Mouse (Mus musculus) cerebellum, postnatal 4 days (tissue): ENCODE results near the gene Cdc6.

ENCODE experiments used
- DNase-seq, 2 experiments: peaks; one replicate each; pipeline ENCODE4 v3.0.0; 2022; ENCODE audit warnings: low spot score in 2 of 2, mixed read lengths in 1 of 2

The Cdc6 gene

DNA sequence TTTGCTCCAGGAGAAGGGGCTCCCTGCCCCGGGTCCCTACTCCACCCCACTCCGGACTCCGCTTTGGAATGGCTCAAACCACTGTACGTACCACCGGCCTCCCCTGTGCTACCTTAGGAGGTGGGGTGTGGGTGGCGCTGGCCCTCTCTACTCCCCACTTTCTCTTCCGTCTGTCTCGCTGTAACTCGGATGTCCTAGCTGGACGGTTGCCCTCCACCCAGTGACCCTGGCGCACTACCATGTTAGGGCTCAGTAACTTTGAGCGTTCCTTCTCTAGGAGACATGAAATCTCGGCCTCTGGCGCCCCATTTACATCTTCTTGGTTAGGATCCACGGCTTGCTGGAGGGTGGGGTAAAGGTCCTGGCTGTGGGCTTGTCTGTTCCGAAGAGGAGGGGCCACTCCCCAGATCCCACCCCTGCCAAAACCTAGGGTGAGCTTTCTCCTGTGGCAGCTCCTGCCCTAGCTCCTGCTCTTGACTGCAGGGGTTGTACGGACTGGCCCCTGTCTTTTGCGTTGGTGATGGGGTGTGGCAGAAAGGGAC, 53.5 kb downstream of the Cdc6 start:
- no peak for DNase-seq

DNA sequence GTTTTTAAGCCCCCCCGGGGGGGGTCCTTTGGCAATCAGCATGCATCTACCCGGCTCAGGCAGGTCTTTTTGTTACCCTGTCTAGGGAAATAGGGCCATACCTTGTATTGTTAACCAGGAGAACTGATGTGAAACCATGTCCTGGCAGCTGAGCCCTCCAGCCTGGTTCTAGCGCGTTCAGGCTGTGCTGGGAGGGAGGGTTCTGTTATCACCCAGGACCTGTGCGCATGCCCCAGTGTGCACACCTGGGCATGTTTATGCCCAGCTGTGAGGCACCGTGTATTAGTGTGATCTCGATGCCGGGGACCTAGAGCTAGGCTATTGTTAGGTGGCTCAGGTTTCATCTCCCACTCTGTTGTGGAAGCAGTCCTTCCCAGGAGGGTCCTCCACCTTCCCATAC, 54.2 kb downstream of the Cdc6 start:
- DNase-seq, result no peak

DNA sequence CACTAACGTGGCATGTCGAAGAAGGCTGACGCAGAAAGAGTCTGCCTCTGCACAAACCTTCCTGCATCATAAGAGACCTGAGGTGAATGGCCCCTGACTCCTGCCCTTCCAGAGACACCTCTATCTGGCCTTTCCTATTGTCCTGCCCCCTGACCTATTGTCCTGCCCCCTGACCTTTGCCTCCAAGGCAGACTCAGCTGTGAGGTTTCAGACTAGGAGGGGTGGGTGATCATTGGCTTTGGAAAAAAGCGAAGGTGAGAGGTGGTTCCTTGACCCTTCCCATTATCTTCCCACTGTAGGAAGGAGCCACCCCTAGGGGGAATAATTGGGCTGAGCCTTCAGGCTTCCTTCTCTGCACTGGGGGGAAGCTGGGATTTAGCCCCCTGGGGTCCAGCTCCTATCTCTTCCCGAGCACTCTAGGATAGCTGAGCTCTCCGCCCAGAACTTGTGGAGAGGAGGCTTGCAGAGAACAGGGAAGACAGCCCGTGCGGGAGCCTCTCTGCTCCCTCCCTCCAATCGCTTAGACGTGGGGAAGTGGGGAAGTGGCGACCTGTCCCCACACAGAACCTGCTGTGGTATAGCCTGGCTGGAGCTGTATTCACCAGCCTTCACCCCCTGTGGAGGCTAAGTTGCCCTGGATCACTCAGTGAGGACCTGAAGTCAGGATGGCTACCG, 55.0 kb downstream of the Cdc6 start:
- no peak for DNase-seq

DNA sequence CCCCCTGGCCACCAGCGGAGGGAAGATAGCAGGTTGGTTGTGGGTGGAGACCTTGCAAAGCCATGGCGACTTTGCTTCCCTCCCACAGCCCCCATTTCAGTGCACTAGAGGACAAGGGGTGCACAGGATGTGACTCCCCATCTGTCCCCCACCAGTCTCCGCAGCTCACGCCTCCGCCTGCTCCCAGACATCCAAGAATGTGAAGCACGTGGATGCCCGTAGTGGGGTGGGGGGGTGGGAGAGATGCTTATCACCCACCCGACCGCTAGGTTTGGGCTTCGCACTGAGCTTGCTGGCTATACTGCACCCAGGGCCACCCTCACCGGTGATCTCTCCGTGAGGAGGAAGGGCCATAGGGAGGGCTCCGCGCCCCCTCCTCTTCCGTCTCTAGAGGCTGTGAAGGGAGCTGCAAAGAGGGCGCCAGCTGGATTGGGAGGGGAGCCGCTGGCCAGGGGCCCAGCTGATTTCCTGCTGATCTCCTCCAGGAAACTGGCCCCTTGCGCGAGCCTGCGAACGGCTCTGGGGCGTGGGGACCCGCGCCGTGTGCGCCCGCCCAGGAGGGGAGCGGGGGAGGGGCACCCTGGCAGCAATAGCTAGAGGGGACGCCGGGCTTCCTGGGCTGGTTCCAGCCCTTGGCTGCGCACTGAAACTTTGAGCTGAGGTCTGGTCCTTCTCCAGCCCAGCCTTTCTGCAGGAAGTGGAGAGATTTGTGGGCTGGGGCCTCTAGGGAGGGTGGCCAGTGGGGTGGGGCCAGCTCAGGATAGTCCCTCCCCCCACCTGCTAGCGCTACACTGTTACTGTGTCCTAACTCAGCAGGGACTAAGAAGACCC, 55.8 kb downstream of the Cdc6 start:
- DNase-seq, result peak in 1 of 2 experiments; percentile 72

DNA sequence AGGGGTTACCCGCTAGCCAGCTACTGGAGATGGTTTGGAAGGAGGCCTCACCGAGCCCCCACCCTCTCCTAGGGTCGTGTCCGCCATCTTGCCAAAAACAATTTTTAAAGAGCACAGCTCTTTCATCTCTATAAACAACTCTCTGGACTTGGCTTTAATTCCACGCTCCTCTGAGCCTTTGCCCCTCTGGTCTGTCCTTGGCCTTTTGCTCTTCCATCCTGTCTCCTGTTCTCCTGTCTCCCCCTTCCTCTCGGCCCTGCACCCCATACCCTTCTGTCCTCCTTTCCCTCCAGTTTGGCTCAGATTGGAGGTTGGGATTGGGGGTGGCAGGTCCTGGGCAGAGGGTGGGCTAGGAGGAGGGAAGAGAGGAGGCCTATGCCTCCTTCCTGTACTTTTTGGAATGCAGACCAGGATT, 56.6 kb downstream of the Cdc6 start:
- no peak for DNase-seq

DNA sequence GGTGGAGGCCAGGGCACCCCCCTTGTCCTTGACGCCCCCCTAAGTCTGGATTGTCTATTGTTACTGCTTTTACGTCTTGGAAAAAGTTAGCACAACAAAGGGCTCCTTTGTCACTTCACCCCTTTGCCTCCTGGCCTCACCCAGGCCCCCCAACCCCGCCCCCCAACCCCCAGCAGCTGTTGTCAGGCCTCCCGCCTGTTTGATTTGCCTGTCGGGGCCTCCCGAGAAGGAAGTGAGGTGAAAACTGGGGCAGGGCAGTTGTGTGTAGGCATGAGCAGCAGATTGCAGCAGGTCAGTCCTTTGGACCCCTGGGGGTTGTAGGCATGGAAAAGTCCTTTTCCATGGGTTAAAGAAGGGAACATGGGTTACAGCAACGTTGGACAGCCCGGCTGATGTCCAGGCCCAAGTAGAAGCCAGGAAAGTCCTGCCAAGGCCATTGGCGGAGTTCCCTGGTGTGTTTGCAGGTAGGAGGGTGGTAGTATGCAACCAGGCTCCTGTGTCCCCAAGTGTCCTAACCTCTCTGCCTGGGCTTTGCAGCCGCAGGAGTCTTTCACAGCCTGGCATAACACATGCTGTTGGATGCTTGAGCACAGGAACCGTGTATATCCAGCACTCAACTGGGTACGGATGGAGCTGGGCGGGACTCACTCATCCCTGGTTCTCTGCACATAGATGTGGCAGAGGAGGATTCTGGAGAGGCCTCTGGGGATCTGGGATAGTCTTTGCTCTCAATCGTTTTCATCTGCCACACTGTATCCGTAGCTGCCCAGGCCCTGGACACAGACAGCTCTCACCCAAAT, 57.2 kb downstream of the Cdc6 start:
- DNase-seq, result no peak

DNA sequence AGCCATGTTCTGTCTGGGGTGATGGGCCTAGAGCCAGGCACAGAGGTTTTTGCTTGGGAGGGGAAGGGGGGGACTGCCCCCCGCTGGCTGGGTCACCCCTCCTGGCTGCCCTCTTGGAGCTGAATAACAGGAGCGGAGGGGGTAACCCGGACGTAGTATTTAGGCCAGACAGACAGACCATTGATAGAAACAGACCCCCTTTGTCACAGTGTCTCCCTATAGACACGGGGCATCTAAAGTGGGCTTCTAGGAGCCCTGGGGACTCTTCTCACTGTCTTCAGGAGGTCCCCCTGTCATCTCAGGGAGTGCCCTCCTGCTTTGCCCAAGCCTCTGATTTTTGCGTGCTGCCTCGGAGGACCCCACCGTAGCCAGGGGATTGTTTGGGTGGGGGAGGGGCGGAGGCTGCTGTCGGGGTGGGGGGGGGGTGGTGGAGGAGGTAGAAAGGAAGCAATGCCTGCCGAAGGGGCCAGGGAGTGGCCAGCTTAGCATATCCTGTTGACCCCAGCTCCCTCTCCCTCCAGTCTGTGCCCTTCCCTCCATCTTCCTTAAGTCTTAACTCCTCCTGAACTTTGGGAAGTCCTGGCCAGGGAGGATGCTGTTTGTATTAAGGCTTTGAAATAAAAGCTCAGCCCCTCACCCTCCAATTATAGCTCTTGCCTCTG, 57.9 kb downstream of the Cdc6 start:
- no peak for DNase-seq

DNA sequence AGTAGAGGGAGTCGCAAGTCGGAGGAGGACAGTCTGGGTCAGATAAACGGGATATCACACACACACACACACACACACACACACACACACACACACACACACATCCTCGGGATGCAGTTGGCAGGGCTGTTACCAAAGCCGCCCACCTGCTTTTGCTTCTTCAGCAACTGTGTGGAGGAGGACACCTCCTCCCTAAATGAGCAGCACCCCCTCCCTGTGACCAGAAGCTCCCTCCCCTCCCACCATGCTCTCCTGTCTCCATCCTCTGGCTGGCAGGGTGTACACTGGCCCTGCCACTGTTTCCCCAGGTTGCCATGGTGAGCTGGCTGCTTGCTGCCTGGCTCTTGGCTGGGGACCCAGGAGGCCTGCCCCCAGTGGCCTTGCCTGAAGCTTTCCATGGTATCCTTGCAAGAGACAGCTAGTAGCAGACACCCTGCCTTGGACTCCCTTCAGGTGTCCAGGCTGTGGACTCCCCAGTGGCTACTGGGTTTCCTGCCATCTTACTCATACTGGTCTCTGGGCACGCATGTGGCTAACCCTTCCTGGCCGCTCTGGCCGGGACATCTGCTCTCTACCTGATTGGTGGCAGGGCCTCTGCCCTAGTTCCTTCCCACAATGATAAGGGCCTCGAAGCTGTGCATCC, 59.0 kb downstream of the Cdc6 start:
- DNase-seq, result peak; percentile 52 to 76

DNA sequence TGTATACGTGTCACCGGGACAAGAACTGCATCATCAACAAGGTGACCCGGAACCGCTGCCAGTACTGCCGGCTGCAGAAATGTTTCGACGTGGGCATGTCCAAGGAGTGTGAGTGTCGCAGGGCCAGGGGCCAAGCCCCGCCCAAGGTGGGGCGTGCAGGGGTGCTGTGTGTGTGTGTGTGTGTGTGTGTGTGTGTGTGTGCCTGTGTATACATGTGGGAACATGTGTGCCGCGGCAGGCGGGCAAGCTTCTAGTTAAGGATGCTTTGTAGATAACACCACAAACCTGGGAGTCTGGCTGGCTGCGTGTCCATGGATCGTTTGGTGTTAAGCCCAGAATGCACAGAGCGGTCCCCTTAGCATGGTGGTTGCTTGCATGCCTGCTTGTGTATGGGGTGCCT, 60.5 kb downstream of the Cdc6 start:
- no peak for DNase-seq

DNA sequence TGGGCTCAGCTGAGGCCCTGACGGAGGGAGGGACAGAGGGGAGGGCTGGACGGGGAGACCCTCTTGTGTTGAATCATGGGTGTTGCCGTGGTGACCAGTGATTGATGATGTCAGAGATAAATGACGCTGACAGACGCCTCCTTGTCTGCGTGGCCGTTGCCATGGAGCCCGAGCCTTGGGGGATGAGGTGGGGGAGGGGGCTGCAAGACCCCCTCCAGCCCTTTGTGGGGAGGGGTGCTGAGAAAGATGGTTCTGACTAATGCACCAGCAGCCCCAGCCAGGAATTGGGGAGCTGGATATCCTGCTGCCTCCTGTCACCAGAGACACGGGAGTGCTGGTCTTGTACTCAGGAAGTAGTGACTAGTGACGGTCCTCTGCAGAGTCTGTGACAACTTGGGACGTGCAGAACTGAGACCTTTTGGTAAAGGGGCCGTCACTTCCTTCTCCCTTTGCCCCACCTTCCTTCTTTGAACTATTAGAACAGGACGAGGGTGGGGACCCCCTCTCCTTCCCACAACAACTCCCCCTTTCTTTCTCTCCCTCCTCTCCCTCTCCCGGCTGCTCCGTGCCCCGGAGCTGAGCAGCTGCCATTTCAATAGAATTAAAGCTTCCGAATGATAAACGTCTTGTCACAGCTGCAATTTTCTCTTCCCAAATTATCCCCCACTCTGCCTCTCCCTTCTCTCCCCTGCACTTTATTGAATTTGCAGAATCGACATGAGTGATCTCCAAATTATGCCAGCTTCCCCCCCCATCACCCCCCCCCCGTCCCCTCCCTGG, 61.3 kb downstream of the Cdc6 start:
- DNase-seq, result no peak

DNA sequence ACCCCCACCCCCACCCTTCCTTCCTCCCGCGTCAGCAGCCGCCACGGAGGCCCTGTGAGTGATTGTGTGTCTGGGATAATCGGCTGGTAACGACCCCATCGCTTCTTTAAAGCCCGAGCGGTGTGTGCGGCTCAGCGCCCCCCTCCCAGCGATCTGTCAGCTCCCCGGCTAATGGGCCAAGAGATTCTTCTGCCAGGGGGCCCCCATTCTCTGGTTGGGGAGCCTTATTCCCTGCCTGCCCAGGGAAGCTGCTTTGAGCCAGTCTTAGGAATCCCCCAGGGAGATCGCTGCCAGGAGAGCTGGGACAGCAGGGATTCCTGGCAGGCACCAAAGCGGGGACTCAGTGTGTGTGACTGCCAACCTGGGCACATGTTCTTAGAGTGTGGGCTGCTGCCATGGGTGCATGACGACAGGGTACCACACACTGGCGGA, 61.9 kb downstream of the Cdc6 start:
- DNase-seq, result no peak

DNA sequence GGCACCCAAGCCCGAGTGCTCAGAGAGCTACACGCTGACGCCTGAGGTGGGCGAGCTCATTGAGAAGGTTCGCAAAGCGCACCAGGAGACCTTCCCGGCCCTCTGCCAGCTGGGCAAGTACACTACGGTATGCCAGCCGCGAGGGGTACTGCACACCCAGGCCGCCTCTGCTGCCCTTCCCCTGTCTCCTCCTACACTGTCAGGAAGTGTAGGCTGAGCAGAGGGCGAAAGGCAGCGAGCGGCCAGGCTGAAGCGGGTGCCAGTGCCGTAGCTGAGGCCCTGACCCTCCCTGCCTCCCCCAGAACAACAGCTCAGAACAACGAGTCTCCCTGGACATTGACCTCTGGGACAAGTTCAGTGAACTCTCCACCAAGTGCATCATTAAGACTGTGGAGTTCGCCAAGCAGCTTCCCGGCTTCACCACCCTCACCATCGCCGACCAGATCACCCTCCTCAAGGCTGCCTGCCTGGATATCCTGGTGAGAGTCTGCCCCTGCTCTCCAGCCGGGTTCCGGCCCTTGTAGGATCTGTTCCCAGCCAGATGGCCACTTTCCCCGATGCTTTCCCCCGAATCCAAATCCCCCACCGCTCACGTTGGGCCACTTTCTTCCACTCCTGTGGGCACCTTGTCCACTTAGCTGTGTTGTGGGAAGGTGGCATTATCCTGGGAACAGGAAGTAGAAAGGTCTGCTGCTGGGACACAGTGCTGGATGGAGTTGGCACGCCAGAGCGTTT, 62.8 kb downstream of the Cdc6 start:
- no peak for DNase-seq

DNA sequence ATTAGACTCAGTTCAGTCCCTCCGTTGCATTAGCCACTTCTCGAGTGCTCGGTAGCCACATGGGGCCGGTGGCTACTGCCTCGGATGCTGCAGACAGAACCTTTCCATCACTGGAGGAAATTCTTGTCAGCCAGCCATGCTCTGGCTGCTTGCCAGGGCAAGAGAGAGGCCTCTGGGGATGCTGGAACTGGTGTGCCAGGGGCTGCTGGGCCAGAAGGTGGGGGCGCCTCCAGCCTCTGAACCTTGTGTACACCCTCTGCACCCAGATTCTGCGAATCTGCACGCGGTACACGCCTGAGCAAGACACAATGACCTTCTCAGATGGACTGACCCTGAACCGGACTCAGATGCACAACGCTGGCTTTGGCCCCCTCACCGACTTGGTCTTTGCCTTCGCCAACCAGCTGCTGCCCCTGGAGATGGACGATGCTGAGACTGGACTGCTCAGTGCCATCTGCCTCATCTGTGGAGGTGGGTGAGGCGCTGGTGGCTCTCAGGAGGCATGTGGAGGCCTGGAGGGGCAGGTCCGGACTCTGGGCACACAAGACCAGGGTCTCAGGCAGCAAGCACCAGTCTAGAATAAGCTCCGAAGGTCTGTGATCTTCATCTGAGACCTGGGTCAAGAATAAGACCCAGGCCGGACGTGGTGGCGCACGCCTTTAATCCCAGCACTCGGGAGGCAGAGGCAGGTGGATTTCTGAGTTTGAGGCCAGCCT, 63.9 kb downstream of the Cdc6 start:
- DNase-seq, result peak; percentile 61 to 87

DNA sequence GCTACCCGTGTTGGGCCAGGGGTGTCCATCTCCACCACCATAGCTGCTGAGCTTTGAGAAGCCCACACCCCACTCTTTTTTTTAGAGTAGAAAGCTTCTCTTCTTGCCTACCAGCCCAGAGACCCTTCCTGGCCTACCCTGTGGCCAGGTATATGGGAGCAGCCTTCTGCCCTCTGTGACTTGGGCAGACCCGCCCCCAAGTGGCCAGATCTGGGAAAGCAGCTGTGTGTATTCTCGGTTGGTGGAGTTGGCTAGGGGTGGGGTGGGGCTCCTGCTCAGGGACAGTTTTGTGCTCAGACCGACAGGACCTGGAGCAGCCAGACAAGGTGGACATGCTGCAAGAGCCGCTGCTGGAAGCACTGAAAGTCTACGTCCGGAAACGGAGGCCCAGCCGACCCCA, 64.6 kb downstream of the Cdc6 start:
- peak; percentile 81 to 90 for DNase-seq

DNA sequence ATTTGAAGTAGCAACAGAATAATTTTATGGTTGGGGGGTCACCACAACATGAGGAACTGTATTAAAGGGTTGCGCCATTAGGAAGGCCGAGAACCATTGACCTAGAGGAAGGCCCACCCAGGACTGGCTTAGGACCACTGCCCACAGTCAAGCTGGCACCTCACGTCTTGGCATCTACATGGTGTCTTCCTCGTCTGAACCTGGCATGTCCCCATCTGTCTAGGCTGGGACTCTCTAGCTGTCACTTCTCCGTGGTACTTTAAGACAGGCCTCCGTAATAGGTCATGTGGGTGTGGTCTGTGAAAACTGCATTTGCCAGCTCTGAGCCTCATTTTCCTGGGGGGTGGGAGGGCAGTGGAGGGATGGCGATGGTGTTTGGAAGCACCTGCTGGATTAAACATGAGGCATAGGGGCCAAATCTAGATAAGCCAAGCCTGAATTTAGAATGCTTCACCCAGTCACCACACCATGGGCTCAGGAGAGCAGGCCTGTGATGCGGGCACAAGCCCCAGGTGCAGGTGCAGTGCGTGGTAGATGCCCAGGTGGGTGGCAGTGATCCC, 65.3 kb downstream of the Cdc6 start:
- DNase-seq, result no peak
